Mouse (Mus musculus) megakaryocyte, embryonic 14.5 days (primary cell): Measurements from ENCODE around the gene Ikbip.

Experiments
- FLI1 ChIP-seq: IDR thresholded peaks from 2 replicates; pipeline ENCODE4 v1.6.1; 2012; ENCODE audit warnings: low read length, inconsistent platforms, mixed read lengths
- GATA1 ChIP-seq: IDR thresholded peaks from 3 replicates; pipeline ENCODE4 v1.6.1; 2012; ENCODE audit warnings: mixed read lengths, low read length, inconsistent platforms, borderline replicate concordance

- TF ChIP-seq GATA1 (no peak), FLI1 (no peak)
These were observed 17.4 kb downstream of the Ikbip start for GRCm38 (mm10) chr10:91100101-91100500.
